Mouse (Mus musculus) R1 (cell line): ENCODE results near the gene Rpn2.
A peak's percentile ranks its signal among the peaks of the same experiment; 100 is the strongest.

Source experiments
- DNase-seq: peaks from one replicate; pipeline ENCODE4 v3.0.0-alpha.2; 2018; ENCODE audit warnings: low read depth, low spot score

Gene Rpn2

DNA sequence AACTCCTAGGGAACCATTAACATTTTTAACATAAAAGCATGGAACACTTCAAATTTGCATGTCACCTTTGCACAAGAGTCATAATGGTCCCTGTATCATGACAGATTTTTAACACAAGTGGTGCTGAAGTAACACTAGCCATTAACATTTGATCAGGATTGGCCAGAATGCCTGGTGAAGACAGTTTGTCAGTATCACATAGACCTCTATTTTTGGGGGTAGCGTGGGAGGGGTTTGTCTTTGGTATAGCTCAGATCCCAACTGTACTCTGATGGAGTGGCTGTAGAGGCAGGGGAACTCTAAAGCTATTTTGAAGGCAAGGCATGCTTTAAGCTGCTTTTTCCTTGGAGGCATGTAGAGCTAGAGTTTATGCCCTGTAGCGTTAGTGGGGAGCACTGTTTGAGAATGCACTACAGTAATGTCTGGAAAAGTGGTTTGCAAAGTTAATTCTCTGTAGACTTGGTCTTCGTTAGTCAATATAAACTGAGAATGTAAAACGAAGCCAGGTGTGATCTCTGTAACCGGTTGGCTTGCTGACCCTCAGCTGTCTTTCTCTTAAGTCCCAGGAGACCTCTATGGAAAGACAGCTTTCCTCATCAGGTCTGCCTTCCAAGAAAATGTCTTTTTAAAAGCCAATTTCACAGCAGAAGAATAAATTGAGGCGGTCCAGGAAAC, 32.3 kb downstream of the Rpn2 start:
- no peak for DNase-seq

DNA sequence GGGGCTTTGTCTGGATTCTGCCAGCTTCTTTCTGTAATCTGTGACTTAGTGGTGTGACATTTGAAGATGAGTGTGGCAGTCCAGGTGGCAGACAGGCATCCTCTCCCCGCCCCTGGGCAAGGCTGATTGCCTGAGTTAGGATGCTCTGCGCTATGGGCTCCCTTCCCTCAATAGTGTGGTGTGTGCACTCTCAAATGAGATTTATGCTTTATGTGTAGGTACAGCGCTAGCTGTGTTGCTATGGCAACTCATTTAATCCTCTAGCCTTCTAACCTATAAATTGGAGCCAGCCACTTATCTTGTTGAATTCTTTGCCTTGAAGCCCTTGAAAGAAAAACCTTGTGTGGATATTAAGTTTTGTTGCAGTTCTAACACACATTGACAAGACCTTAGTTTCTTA, 34.9 kb downstream of the Rpn2 start:
- DNase-seq = no peak

DNA sequence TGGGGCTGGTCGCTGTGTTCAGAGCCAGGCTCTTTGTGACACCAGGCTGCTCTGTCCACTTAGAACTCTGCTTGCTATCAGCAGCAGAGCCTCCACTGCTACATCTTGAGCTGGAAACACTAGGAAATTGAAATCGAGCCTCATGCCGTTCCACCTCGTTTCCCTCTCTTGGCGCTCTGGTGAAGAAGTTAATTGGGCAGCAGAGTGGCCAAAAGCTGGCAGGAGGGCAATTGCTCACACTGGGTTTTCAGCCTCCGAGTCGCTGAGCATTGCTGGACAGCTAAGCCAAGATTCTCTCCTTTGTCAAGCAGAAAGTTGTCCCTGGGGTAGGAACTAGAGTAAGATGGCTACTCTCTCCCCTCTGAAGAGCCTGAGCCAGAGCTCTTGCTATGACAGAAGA, 35.5 kb downstream of the Rpn2 start:
- no peak for DNase-seq

DNA sequence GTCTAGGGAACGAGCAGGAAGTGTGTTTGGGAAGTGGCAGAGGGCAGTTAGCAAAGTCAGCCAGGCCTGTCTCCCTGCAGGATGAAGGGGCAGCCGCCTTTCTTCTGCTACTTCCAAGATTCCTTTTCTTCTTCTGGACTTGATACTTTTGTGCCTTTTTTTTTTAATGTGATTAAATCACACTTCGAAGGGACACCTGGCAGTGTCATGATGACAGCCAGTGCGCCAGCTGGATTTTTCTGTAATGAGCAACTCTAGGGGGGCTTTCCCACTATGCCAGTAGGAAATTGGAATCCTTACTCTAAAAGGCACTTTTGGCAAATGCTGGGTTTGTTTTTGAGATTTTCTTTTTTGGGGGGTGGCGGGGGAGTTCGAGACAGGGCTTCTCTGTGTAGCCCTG, 36.7 kb downstream of the Rpn2 start:
- DNase-seq = no peak

DNA sequence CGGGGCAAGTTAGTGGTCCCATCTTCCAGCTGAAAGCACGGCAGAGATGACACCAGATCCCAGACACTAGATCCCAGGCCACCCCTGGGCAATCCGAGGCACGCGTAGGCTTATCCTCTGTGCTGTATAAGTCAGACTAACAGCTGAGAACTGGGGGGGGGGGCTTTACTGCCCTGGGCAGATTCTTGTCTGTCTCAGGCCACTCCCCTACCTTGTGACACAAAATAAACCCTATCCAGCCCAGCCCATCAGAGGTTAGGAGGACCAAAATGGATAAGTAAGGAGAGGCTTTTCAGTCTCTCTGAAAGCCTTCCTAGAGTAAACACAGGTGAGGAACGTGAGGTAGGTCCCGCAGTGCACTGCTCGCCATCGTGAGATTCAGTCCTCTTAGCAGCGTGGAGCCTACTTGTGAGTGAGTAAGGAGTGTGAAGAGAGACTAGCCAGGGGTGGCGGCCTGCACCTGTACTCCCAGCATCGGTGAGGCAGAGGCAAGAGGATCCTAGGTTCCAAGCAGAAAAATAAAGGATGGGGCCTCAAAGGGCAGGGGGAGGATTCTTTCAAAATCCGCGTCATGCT, 37.6 kb downstream of the Rpn2 start:
- no peak for DNase-seq

DNA sequence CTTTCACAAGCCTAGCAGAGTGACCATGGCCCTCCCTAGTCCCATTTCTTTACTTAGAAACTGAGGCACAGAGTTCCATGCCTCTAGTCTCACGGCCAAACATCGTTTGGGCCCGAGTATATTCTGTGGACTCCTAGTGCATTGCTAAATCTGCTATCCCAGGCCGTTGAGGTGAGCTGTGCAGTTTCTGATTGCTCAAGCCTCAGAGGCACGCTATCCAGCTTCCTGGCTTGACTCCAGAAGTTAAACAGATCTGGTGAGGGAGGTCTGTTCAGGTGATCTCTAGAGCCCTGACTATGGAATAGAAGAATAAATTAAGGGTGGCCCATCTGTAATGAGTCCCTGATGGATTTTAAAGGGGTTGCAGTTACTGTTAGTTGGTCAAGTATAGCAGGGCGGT, 38.4 kb downstream of the Rpn2 start:
- DNase-seq = no peak

DNA sequence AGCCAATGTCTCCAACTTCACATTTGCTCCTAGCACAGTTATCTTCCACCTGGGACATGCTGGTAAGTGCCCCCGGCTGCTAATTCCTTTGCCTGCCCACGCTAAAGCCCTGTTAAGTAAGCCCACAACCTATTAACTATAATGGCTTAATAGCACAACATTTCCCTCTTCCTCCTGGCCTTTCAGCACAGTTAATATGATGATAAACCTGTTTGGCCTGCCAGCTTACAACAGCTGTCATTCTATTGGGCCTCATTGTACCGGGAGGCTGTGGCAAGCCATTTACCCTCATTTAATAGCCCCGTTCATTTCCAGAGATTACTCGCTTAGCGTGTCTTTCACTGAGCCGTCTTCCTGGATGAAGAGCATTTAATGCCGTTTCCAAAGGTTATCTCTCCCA, 41.3 kb downstream of the Rpn2 start:
- no peak for DNase-seq

DNA sequence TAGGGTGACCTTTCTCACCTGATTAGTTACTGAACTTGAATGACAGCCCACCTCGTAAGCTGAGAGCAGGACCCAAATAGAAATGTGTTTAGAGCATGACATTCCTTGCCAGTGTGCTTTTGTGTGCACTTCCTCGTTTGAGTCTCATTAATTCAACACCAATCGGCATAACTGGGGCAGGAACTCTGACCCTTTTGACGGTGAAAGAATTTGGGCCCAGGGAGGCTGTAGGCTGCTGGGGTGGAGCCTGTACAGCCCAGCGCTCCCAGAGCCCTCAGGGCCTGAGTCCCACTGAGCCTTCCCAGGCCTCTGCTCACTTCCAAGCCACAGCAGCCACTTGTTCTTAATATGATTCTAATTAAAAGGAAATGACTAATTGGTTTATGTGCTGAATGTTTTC, 42.1 kb downstream of the Rpn2 start:
- DNase-seq = peak; percentile 41

DNA sequence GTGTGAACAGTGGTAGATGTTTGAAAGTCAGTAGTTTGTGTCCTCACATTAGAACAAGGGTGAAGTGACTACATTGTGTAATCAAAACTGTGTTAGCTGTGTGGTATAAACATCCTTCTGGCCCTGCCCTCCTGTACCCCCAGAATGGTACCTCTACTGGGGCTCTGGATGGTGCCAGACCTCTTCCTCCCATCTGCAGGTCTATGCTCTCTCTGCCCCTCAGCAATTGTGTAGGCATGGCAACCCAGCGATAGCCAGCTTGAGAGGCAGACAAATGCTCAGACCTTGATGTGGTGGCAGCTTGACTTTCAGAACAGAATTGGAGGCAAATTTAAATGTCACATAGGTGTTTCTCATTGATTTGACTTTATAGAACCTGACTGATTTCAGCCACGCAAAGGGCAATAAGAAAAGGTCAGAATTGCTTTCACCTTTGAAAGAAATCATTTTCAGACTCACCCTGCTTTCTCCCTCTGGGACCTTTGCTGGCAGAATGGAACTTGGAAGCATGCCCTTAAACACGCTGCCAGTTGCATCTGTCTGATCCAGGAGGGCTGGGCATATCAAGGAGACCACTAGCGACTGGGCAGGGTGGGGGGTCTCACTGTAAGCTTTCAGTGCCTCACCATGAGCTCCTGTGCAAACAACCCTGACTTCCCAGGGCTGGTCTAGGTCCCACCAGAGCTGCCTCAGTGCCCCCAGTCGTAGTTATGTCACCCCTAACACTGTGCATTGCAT, 43.4 kb downstream of the Rpn2 start:
- DNase-seq = no peak

DNA sequence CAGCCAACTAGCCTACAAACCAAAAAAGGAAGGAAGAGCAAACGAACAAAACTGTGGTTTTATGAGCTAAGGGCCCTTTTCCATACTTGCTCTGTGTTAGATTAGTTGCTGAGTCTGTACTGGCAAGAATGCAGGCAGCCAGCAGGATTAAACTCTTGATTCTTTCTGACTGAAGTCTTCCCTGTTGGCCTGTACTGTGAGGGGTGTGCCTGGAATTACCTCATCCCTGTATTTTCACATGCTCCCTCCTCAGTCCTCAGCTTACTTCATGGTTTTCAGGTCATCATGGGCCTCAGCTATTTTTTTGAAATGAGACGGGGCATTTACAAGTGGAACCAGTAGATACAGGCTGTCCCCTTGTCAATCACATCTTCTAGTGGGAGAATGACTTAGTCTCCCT, 46.4 kb downstream of the Rpn2 start:
- no peak for DNase-seq

DNA sequence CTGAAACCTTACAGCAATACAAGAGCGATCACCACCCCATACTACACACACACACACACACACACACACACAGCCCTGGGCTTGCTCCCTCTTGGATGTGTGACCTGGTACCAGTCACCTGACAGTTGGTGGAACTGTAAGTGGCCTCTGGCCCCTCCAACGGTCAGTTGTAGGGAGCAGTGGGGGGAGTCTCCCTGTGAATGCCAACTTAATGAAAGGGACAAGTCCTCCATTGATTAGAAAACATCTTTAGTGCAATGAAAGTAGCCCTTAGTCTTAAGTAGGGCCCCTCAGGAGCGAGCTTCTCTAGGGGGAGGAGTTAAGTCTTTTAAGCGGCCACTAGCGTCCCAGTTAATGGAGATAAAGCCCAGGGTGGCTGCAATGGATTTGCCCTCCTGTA, 49.3 kb downstream of the Rpn2 start:
- no peak for DNase-seq

DNA sequence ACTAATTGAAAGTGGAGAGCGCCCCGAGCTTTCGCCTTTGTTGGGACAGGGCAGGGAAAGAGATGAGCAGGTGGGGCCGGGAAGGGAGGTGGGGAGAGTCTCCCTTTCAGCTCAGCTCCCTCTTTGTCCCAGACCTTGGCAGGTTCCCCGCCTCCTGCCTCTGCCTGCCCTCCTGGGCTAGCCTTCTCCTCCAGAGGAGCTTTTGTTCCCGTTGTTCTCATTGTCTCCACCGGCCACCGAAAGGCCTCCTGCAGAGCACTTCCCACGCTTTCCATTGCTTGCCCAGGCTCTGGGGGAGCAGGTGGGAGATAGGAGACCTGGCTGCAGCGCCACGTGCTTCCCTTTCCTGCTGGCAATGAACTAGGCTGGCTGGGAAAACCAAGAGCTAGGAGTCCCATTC, 49.8 kb downstream of the Rpn2 start:
- DNase-seq = peak; percentile 90

DNA sequence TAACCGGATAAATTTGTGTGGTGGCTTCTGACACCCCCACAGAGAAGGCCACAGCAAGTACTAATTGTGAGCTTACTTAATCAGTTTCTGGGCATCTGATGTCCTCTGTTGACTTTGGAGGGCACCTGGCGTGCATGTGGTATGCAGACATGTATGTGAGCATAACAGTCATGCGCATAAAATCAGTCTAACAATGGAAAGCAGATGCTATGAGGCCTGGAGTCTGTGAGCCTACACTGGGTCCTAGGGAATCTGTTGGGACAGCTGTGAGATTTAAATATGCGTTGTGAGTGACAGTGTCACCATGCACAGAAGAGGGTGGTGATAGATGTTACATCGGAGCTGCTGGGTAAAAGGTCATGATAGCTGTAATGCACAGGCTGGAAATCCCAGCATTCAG, 53.2 kb downstream of the Rpn2 start:
- DNase-seq = peak; percentile 34

DNA sequence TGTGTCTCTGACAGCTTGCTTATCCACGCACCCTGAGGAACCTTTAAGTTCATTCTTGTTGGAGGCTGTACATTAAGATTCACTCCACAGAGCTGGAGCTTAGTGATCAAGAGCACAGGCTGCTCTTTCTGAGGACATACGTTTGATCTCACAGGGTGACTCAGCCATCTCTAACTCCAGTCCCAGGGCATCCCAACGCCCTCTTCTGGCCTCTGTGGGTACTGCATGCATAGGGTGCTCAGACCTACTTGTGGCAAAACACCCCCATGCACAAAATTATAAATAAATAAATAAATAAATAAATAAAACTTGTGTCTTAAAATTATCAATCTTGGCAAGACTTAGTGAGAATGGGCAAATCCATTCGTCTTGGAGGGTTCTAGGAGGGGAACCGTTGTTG, 59.8 kb downstream of the Rpn2 start:
- peak; percentile 90 for DNase-seq

DNA sequence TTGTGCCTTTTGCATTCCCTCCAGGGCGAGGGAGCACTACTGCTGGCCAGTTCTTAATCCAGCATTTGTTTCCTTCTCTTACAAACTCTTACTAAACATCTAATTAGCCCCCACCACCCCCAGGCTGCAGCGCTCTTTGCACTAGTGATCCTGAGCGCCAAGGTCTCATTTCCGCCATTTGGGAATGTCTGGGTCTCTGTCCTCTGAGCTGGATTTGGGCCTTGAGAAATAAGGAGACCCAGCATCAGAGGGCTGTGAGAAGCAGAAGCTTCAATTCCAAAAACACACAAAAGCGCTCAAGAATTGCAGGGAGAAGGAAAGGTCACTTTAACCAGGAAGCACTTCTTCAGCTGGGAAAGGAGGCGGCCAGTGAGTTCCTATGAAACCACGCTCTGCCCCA, 60.7 kb downstream of the Rpn2 start:
- DNase-seq = no peak

DNA sequence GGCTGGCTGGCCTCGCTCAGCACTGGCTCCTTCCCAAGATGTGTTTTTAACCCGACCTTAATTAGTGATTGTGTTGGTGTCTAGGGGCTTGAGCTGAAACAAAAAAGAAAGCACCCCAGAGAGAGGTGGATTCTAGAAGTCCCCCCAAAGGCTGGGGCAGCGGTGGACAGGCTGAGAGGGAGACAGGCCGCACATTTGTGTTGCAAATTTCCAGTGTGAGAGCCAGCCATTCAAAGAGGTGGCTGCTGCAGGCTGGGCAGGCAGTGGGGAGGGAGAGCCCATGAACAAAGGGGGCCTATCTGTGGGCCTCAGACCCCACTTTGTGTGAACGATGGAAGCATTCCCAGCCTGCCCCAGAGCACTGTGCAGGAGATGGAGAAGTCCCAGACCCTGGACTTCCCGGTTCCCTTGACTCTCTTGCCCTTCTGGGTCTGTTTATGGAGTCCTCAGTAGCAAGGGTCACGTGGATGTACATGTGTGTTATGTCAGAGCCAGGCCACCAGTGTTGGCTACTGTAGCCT, 61.5 kb downstream of the Rpn2 start:
- DNase-seq = no peak

DNA sequence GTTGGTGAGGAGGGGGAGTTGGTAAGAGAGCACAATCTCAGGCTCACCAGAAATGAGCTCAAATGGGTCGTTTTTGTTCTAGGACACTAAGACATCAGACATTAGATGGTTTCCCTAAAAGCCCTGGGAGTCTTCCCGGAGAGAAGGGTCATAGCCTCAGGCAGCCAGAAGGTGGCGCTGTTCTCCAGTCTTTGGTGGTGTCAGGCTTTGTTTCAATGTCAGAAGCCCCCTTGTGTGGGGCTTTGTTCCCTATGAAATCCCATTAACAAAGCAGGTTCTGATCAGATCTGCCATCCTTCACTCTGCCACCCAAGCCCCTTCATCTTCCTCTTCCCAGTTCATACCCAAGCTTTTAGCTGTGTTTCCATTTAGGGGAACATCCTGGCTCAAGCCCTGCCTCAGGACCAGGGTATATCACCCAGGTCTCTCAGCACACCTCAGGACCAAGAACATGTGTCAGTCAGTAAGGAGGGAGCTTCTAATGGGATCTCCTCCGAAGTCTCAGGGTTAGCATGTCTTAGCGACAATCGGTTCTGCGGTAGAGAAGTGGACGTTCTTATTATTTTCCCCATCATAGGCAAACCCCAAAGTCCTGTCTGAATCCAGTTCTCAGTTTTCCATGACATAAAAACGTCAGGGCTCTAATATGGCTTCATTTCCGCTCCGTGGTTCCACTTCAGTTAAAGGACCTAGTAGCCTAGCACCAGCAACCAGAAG, 62.9 kb downstream of the Rpn2 start:
- peak; percentile 81 for DNase-seq

DNA sequence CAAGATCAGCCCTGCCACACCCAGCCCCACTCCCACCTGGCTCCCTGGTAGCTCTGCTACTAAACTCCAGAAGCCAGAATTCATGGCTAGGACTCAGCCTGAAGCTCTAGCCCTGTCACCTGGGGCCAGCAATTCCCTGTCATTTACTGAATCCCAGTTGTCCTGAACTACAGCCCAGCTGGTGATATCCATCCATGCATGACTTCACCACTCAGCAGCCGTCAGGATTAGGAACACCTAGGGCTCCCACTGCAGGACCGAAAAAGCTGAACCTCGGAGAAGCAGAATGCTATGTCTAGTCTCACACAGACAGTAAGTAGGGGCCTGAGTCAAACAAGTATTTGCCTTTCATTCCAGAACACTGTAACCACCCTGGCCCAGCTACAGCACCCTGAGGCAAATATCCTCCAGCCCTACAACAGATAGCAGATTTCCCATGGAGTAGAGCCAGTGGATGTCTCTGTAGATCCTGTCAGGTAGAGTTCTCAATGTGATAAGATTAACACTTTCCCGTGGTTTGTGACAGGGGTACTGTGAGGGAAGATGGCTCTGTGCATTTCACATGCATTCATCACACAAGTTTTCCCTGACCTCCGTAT, 63.6 kb downstream of the Rpn2 start:
- DNase-seq = no peak

DNA sequence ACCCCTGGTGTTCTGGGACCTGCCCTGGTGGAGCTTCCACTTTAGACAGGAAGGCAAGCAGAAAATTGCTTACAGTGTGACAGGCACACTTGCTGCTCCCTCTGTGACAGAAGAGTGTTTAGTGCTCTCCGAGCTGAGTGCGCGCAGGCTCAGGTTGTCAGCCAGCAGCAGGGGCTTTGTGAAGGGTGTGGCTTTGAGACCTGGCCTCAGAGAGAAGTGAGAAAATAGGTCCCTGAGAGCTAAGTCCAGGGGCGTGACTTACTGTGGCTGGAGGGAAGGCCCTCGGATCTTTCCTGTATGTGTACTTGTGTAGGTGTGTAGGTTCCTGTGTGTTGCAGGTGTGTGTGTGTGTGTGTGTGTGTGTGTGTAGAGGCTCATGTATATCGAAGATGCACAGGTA, 64.5 kb downstream of the Rpn2 start:
- peak; percentile 67 for DNase-seq

DNA sequence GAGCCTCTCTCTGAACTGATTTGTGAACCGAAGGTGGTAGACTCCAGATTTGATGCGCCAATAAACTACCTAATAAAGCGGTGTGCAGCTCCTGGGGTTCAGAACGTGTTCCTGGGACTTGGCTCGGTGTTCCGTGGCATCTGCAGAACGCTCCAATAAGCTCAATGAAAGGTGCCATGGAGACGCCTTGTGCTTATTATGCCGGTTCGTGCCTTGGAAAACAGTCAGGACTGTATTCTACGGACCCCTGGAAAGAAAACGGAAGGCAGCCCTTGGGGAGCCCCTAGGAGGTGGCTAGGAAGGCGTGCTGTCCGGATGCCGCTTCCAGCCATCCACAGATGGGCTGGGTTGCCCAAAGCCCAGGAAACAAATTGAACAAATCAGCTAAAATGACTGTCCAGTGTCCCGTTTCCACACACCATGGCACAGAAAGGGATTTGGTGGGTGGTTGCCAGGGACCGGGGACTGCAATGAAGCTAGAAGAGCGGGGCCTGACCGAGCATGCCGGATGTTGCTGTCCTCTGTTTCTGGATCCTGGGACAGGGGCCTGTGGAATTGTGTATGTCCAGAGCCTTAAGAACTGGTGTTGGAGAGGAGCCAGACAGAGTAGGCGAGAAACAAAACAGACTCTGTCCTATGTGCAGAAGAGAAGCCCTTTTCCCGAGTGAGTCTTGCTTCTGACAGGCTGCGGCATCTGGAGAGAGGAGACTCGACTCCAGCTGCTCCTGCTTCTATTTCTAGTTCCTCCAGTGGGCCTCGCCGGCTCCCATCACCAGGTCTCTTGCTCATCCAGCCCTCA, 68.7 kb downstream of the Rpn2 start, which contains the start of gene Ghrh:
Gene Ghrh, minus strand, starts transcription at position 146 of the 799 bp plus-strand sequence.
- DNase-seq = no peak
